Mouse (Mus musculus) gastrocnemius, postnatal 4 days (tissue): Measurements from ENCODE around the gene Six2. TPM values are rescaled to one million over a fixed set of nuclear protein-coding genes. Genes with fewer than 3 reads are reported as not detected.
A peak's percentile ranks its signal among the peaks of the same experiment; 100 is the strongest.
"Not testable (repeated sequence)": the region's sequence is repeated elsewhere in the genome, so short reads cannot be mapped to it uniquely, and the experiment has no call there.

Experiments
- DNase-seq, 2 experiments: peaks; one replicate each; pipeline ENCODE4 v3.0.0; 2021 to 2022; ENCODE audit warnings: low spot score in 2 of 2, mixed read lengths in 2 of 2
- total RNA-seq, 2 experiments: library from RNA; stranded (reverse); gene quantifications; 2 replicates each; pipeline ENCODE4 v1.2.3; 2021

The Six2 gene
- total RNA-seq, 2 experiments from 2014 or later = 11.2 to 13.3 TPM

- no peak for DNase-seq
These were observed 2.9 kb upstream of the Six2 start for GRCm38 (mm10) chr17:85690969-85691335.

GRCm38 (mm10) chr17:85690323-85690968, 2.4 kb upstream of the Six2 start:
- no peak for DNase-seq

- DNase-seq = no peak
These were observed 1.8 kb upstream of the Six2 start for GRCm38 (mm10) chr17:85689807-85690319.

- peak; percentile 52 to 64 for DNase-seq
These were observed 1.1 kb upstream of the Six2 start for GRCm38 (mm10) chr17:85688911-85689806.

- peak; percentile 25 to 39 for DNase-seq
These were observed 446 bp downstream of the Six2 start for GRCm38 (mm10) chr17:85687421-85688235.

GRCm38 (mm10) chr17:85686476-85687420, 1.3 kb downstream of the Six2 start:
- no peak for DNase-seq

GRCm38 (mm10) chr17:85685689-85686281, 2.3 kb downstream of the Six2 start:
- DNase-seq = no peak

- peak in 1 of 2 experiments; percentile 27 for DNase-seq
These were observed 3.0 kb downstream of the Six2 start for GRCm38 (mm10) chr17:85684841-85685688.

GRCm38 (mm10) chr17:85684436-85684835, 3.6 kb downstream of the Six2 start:
- not testable (repeated sequence) for DNase-seq

GRCm38 (mm10) chr17:85683984-85684307, 4.1 kb downstream of the Six2 start:
- no peak for DNase-seq

- DNase-seq = no peak
These were observed 4.7 kb downstream of the Six2 start for GRCm38 (mm10) chr17:85683111-85683983.

- DNase-seq = no peak
These were observed 5.8 kb downstream of the Six2 start for GRCm38 (mm10) chr17:85682181-85682710.

- DNase-seq = no peak
These were observed 6.3 kb downstream of the Six2 start for GRCm38 (mm10) chr17:85681741-85682140.

- no peak for DNase-seq
These were observed 7.1 kb downstream of the Six2 start for GRCm38 (mm10) chr17:85680851-85681550.

GRCm38 (mm10) chr17:85680116-85680850, 7.8 kb downstream of the Six2 start:
- DNase-seq = no peak

- peak in 1 of 2 experiments; percentile 34 for DNase-seq
These were observed 8.4 kb downstream of the Six2 start for GRCm38 (mm10) chr17:85679651-85680050.
